ENCODE assay signal across 8 mouse cellular contexts in genomic region chr14:111675211-111676165, GRCm38 (mm10). TPM values are rescaled to one million over a fixed set of nuclear protein-coding genes. Genes with fewer than 3 reads are reported as not detected.
DNase-seq lines count a peak whose midpoint lies in the region; ATAC-seq and TF ChIP-seq lines count a peak whose summit lies in the region.

No protein-coding gene starts in this region.

- no peak for TF ChIP-seq EP300 in stomach, postnatal 0 days (optimal IDR thresholded peaks at IDR 0.05)

- peak overlapping the region; percentile 63 for H3K9ac ChIP-seq in stomach, postnatal 0 days (ENCODE audit: low read length)

- no peaks in the 10 kb centered on the region for H3K36me3 ChIP-seq in testis, adult 2 months (ENCODE audit: control insufficient read depth, insufficient read depth, low read length)
- H3K36me3 ChIP-seq in stomach, postnatal 0 days (ENCODE audit: control insufficient read depth, insufficient read depth, low read length): no peaks in the 10 kb centered on the region

- no peaks in the 10 kb centered on the region for H3K9me3 ChIP-seq in stomach, postnatal 0 days (ENCODE audit: control insufficient read depth, low read length)

- peak overlapping the region; percentile 87 for H3K4me3 ChIP-seq in testis, adult 2 months (ENCODE audit: control insufficient read depth, low read depth, low read length)
- H3K4me3 ChIP-seq in layer of hippocampus, adult 2 months: peak overlapping the region; percentile 88
- peak overlapping the region; percentile 62 for H3K4me3 ChIP-seq in stomach, postnatal 0 days (ENCODE audit: low read depth, low read length)

- ATAC-seq in common myeloid progenitor, adult 5-6 weeks (replicated peaks; ENCODE audit: low read depth, poor library complexity, severe bottlenecking): peak; percentile 24; the same call in 1 of the 2 replicates
- peak; percentile 41 for ATAC-seq in megakaryocyte progenitor cell, adult 5-6 weeks (replicated peaks; ENCODE audit: poor library complexity)
- ATAC-seq in stomach, postnatal 0 days (ENCODE audit: low FRiP score, low TSS enrichment): peak; percentile 70

- H3K4me2 ChIP-seq in stomach, postnatal 0 days (replicated peaks; ENCODE audit: low read depth): peak overlapping the region; percentile 97

- no peak for TF ChIP-seq POLR2A in testis, adult 2 months (IDR thresholded peaks at IDR 0.05; ENCODE audit: control insufficient read depth, low read depth, low read length)

- no peak for DNase-seq in testis, postnatal 14 days (ENCODE audit: low spot score)
- DNase-seq in gastrocnemius, postnatal 4 days (ENCODE audit: low spot score in 2 of 2): peak; percentile 31 to 32
- peak; percentile 47 to 54 for DNase-seq in layer of hippocampus, adult 2 months (ENCODE audit: low spot score in 2 of 2)
- peak; percentile 50 for DNase-seq in stomach, postnatal 0 days (ENCODE audit: low spot score)
- DNase-seq in urinary bladder, postnatal 14 days (ENCODE audit: low spot score): no peak

- no peak for TF ChIP-seq CTCF in testis, adult 2 months (IDR thresholded peaks at IDR 0.05; ENCODE audit: control insufficient read depth, insufficient read depth, insufficient replicate concordance, low read depth, low read length)
- TF ChIP-seq CTCF in layer of hippocampus, adult 2 months (conservative IDR thresholded peaks at IDR 0.05): no peak
- no peak for TF ChIP-seq CTCF in stomach, postnatal 0 days (IDR thresholded peaks at IDR 0.05; ENCODE audit: low read depth)

- peaks cover 9% of the 10 kb centered on the region for H3K4me1 ChIP-seq in testis, adult 2 months (ENCODE audit: control insufficient read depth, insufficient read depth, low read length)
- H3K4me1 ChIP-seq in stomach, postnatal 0 days (replicated peaks; ENCODE audit: control insufficient read depth, insufficient read depth): peaks cover 5% of the 10 kb centered on the region

- H3K27ac ChIP-seq in testis, adult 2 months (ENCODE audit: control insufficient read depth, insufficient read depth, low read depth, low read length): no peak overlapping the region
- peak overlapping the region; percentile 99 for H3K27ac ChIP-seq in layer of hippocampus, adult 2 months
- H3K27ac ChIP-seq in stomach, postnatal 0 days (replicated peaks): no peak overlapping the region; the same call in 1 of the 2 replicates

- under 1% methylated on average over 66 of the region's 94 CpGs for WGBS in stomach, postnatal 0 days

- peaks cover 6% of the 10 kb centered on the region; the same call in 1 of the 2 replicates for H3K27me3 ChIP-seq in testis, adult 2 months (ENCODE audit: control insufficient read depth, insufficient read depth, low read length)
- H3K27me3 ChIP-seq in stomach, postnatal 0 days (ENCODE audit: control insufficient read depth, insufficient read depth, low read length): no peaks in the 10 kb centered on the region

RNA-seq across cellular contexts. Expression of gene Slitrk5, which starts 0.6 kb away (rescaled TPM):
- polyA plus RNA-seq in testis, adult 2 months (2012; rRNA removed): 0.06 and 0.10 TPM in 2 replicates
- total RNA-seq in common myeloid progenitor, adult 5-6 weeks (2017): not detected in 2 replicates
- under 1 TPM; 0.52 to 0.74 TPM for total RNA-seq in gastrocnemius, postnatal 4 days (2021)
- 100 to 1,000 TPM; 107 to 111 TPM for total RNA-seq in layer of hippocampus, adult 2 months (2021)
- not detected in 2 replicates for total RNA-seq in megakaryocyte progenitor cell, adult 5-6 weeks (2015)
- total RNA-seq in megakaryocyte progenitor cell, adult 5-6 weeks (2017): not detected in 2 replicates
- 1.1 and 1.2 TPM in 2 replicates for polyA plus RNA-seq in stomach, postnatal 0 days (2015; fragmentation: Nextera tagmentation; extraction: Ambion mirVana)

Comparison
In these comparisons a context has a peak if more than half of its experiments do, and no peak if none do; other contexts are left out.
1. DNase-seq: peak in gastrocnemius, postnatal 4 days (2 of 2), layer of hippocampus, adult 2 months (2 of 2) and stomach, postnatal 0 days (single experiment); none in testis, postnatal 14 days (single experiment) and urinary bladder, postnatal 14 days (single experiment).
2. RNA of gene Slitrk5, which starts 0.6 kb away (total RNA-seq): 107 to 111 TPM in layer of hippocampus, adult 2 months; 0.52 to 0.74 TPM in gastrocnemius, postnatal 4 days, not detected in common myeloid progenitor, adult 5-6 weeks and not detected in megakaryocyte progenitor cell, adult 5-6 weeks; every median in the first group is over 10 times any median in the second.
3. Peak in every context shown above with its lines, with median percentiles within 50 percentile points of each other: H3K4me3 ChIP-seq and ATAC-seq.